Mouse (Mus musculus) heart, adult 2 months (tissue): ENCODE results near the gene Mgat4c.

ENCODE experiments used
- CTCF ChIP-seq: fragments of 200-600 bp; IDR thresholded peaks from 2 replicates; pipeline ENCODE4 v1.8.1; 2022; ENCODE audit warnings: antibody characterized with exemption, mild to moderate bottlenecking, moderate library complexity
- EP300 ChIP-seq: fragments of 200-500 bp; IDR thresholded peaks from 2 replicates; pipeline ENCODE4 v1.6.1; 2011; ENCODE audit warnings: low read depth, low read length, control low read depth; ENCODE audit not compliant: insufficient read depth
- POLR2A ChIP-seq: fragments of 200-500 bp; IDR thresholded peaks from 2 replicates; pipeline ENCODE4 v1.6.1; 2011; ENCODE audit warnings: mild to moderate bottlenecking, low read depth, low read length, control low read depth; ENCODE audit not compliant: insufficient read depth

- TF ChIP-seq EP300 (no peak), POLR2A (no peak), CTCF (no peak)
Observed at GRCm38 (mm10) chr10:101827944-101828343, 146.7 kb downstream of the Mgat4c start.
